Mouse (Mus musculus) adrenal gland, adult (tissue): ENCODE data around the gene Eme2.

Experiments used
- DNase-seq, 2 experiments: peaks; one replicate each; pipeline ENCODE4 v3.0.0; 2022 to 2023; ENCODE audit warnings: low spot score in 1 of 2; ENCODE audit not compliant: inconsistent age in 2 of 2

Eme2 gene

GRCm38 (mm10) chr17:24896993-24897269 is 2.0 kb upstream of the Eme2 start:
- no peak for DNase-seq

GRCm38 (mm10) chr17:24896241-24896992 is 1.5 kb upstream of the Eme2 start, which contains the start of gene Nme3:
Gene Nme3, plus strand, starts transcription at chr17:24896500.
- peak; percentile 87 to 96 for DNase-seq

- peak in 1 of 2 experiments; percentile 80 for DNase-seq
These were observed 819 bp upstream of the Eme2 start for GRCm38 (mm10) chr17:24895571-24896240.

GRCm38 (mm10) chr17:24894061-24894994 is 559 bp downstream of the Eme2 start:
- peak in 1 of 2 experiments; percentile 13 for DNase-seq

- DNase-seq = peak in 1 of 2 experiments; percentile 16
These were observed 1.6 kb downstream of the Eme2 start for GRCm38 (mm10) chr17:24893276-24893675.

- DNase-seq = peak; percentile 20 to 32
These were observed 2.1 kb downstream of the Eme2 start for GRCm38 (mm10) chr17:24892785-24893184.

GRCm38 (mm10) chr17:24891321-24891720 is 3.6 kb downstream of the Eme2 start:
- DNase-seq = peak; percentile 39 to 70

GRCm38 (mm10) chr17:24890151-24891092 is 4.5 kb downstream of the Eme2 start:
- DNase-seq = peak in 1 of 2 experiments; percentile 51

- DNase-seq = peak in 1 of 2 experiments; percentile 44
These were observed 6.0 kb downstream of the Eme2 start for GRCm38 (mm10) chr17:24888862-24889261.

- peak in 1 of 2 experiments; percentile 64 for DNase-seq
These were observed 7.4 kb downstream of the Eme2 start for GRCm38 (mm10) chr17:24887291-24888080.

- no peak for DNase-seq
These were observed 8.0 kb downstream of the Eme2 start for GRCm38 (mm10) chr17:24886932-24887271.

GRCm38 (mm10) chr17:24886134-24886931 is 8.6 kb downstream of the Eme2 start, which contains the start of the genes Nubp2 and Spsb3:
Gene Nubp2, minus strand, starts transcription at chr17:24886349.
Gene Spsb3, plus strand, starts transcription at chr17:24886643.
- peak; percentile 98 to 99 for DNase-seq

GRCm38 (mm10) chr17:24885356-24886133 is 9.3 kb downstream of the Eme2 start:
- peak in 1 of 2 experiments; percentile 61 for DNase-seq

- peak in 1 of 2 experiments; percentile 33 for DNase-seq
These were observed 10.5 kb downstream of the Eme2 start for GRCm38 (mm10) chr17:24884391-24884790.

GRCm38 (mm10) chr17:24881738-24882440 is 13.0 kb downstream of the Eme2 start:
- peak in 1 of 2 experiments; percentile 70 for DNase-seq

- peak in 1 of 2 experiments; percentile 32 for DNase-seq
These were observed 16.4 kb downstream of the Eme2 start for GRCm38 (mm10) chr17:24878531-24878930.

- no peak for DNase-seq
These were observed 16.8 kb downstream of the Eme2 start for GRCm38 (mm10) chr17:24878117-24878397.
